Mouse (Mus musculus): Measurements from ENCODE around the gene Pgm3.

- TF ChIP-seq GATA1 (IDR thresholded peaks at IDR 0.05; ENCODE audit: low read length) (no peak), TAL1 (IDR thresholded peaks at IDR 0.05; ENCODE audit: low read length) (no peak)
These were observed 8.0 kb upstream of the Pgm3 start for GRCm38 (mm10) chr9:86579657-86580056.
